Mouse (Mus musculus) heart, postnatal 10 days (tissue): ENCODE results near the gene Vmn1r38. TPM values are rescaled to one million over a fixed set of nuclear protein-coding genes. Genes with fewer than 3 reads are reported as not detected.
"Not testable (repeated sequence)": the region's sequence is repeated elsewhere in the genome, so short reads cannot be mapped to it uniquely, and the experiment has no call there.

Experiments used
- DNase-seq, 2 experiments: peaks; one replicate each; pipeline ENCODE4 v3.0.0; 2021
- intact Hi-C: fragments of 180-260 bp; cut with DNase I; formaldehyde crosslinking; loops from one replicate; pipeline ENCODE4 v1.15.1; 2025
- total RNA-seq, 2 experiments: library from RNA; stranded (reverse); gene quantifications; 2 replicates each; pipeline ENCODE4 v1.2.3; 2021

Vmn1r38 gene
- not detected for total RNA-seq

DNA sequence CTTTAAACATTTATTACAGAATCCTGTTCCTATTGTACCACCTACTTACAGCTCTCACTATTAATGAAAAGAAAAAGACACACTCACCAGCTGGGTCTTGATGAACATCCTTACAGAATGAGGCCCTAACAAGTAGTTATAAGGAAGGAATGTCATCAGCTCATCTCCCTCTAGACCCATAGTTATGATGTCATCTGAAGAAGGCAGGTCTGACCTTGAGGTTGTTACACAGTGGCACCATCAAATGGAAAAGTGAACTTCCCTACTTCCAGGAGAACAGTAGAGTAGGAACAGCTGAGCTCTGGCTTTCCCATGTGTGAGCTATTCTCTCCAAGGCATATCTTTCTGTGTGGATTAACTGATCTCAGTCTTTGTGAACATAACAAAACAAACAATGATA lies at the start of gene Vmn1r38:
Vmn1r38 (minus strand) TSS at position 101 of the 400 bp plus-strand sequence.
- DNase-seq, intact Hi-C loops: not testable (repeated sequence)

DNA sequence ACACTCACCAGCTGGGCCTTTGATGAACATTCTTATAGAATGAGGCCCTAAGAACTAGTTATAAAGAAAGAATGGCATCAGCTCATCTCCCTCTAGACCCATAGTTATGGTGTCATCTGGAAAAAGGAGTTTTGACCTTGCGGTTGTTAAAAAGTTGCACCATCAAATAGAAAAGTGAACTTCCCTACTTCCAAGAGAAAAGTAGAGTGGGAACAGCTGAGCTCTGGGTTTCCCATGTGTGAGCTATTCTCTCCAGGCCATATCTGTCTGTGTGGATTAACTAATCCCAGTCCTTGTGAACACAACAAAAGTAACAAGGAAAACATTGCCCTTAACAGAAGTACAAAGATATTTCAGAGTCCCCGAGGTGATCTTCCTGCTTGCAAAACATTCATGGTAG lies 28.1 kb upstream of the Vmn1r38 start, which contains the start of gene Vmn1r39:
Vmn1r39 (minus strand) TSS at position 101 of the 400 bp plus-strand sequence.
- DNase-seq: no peak
- intact Hi-C loops: no loop called here

DNA sequence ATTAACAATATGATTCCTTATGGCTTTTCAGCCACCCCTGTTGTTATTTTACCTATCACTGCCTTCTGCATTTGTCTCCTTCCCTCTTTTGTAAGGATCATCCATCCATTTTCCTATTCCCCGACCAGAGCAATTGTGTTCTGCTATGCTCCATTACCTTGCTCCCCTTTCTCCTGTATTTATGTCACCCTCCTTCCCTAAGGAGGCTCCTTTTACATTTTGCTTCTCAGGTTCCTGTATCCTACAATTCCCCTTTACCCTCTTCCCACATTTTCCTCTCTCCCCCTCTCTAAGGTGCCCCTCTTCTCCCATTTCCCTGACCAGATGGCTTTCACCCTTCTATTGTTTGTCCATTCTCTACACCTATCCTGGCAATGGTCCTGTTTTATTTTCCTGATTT lies 23.9 kb upstream of the Vmn1r38 start:
- intact Hi-C loops: no loop called here
- no peak for DNase-seq

DNA sequence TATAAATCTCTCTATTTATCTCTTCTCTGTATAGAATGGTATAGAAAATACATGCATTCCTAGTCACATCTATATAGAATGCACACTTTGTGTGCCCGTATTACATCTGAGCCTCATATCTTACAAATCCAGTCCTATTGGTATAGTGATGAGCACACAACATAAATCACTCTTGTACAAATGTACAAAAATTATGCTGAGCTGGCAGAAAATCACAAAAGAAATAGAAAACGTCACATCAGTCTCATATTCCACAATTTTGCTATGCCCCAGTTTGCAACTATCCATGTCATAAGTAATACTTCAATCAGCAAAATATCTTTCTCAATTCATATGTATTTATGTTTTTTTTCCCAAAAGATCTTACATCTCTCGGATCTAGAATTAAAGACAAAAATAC lies 23.3 kb upstream of the Vmn1r38 start:
- intact Hi-C loops: no loop called here

DNA sequence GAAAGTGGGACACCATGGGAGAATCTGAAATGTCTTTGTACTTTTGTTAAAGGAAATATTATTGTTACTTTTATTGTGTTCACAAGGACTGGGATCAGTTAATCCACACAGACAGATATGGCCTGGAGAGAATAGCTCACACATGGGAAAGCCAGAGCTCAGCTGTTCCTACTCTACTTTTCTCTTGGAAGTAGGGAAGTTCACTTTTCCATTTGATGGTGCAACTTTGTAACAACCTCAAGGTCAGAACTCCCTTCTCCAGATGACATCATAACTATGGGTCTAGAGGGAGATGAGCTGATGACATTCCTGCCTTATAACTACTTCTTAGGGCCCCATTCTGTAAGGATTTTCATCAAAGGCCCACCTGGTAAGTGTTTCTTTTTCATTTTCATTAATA lies 53.3 kb downstream of the Vmn1r38 start, which contains the start of gene Vmn1r37:
Vmn1r37 (plus strand) TSS at position 301 of the 400 bp plus-strand sequence.
- intact Hi-C loops, DNase-seq: not testable (repeated sequence)

More for the DNA sequence above, 23.3 kb upstream of the Vmn1r38 start:
- no peak for DNase-seq

Other genes with a start within 250 kb of the Vmn1r38 start
- 10 to 100 TPM; 15.2 to 16.6 TPM for gene Mad2l1, start 247.2 kb downstream of the Vmn1r38 start, total RNA-seq
- not detected for gene Vmn1r32, start 222.5 kb downstream of the Vmn1r38 start, total RNA-seq
- gene Vmn1r33, start 164.3 kb downstream of the Vmn1r38 start, total RNA-seq: not detected
- gene Vmn1r34, start 138.7 kb downstream of the Vmn1r38 start, total RNA-seq: not detected
- gene Vmn1r35, start 96.7 kb downstream of the Vmn1r38 start, total RNA-seq: not detected
- not detected for gene Vmn1r36, start 63.5 kb downstream of the Vmn1r38 start, total RNA-seq
- not detected for gene Vmn1r37, start 53.2 kb downstream of the Vmn1r38 start, total RNA-seq
- gene Vmn1r39, start 28.0 kb upstream of the Vmn1r38 start, total RNA-seq: not detected
- gene Gng12, start 113.8 kb upstream of the Vmn1r38 start, total RNA-seq: 10 to 100 TPM; 63.9 to 66.8 TPM